Mouse (Mus musculus): Measurements from ENCODE around the gene Lrmda.

- TF ChIP-seq CTCF (IDR thresholded peaks at IDR 0.05; ENCODE audit: low read depth, low read length) (peak; percentile 23; the same call in 1 of the 2 replicates), POLR2A (IDR thresholded peaks at IDR 0.05; ENCODE audit: extremely low read depth, insufficient read depth, low read length) (no peak)
Observed at GRCm38 (mm10) chr14:22283722-22284121, 264.2 kb downstream of the Lrmda start.

Measured in liver, adult 2 months (tissue).